Mouse (Mus musculus) myocyte (in vitro differentiated cells): ENCODE data around the gene Tmem178. TPM values are rescaled to one million over a fixed set of nuclear protein-coding genes. Genes with fewer than 3 reads are reported as not detected.

Experiments used
- H3K27me3 ChIP-seq: one replicate; pipeline ENCODE4 v1.6.1; 2011; ENCODE audit not compliant: control insufficient read depth, insufficient read depth, insufficient read length
- H3K36me3 ChIP-seq: one replicate; pipeline ENCODE4 v1.6.1; 2011; ENCODE audit not compliant: control insufficient read depth, insufficient read depth
- H3K4me2 ChIP-seq: one replicate; pipeline ENCODE4 v1.6.1; 2011; ENCODE audit warnings: low read depth, control low read depth
- H3K4me3 ChIP-seq: one replicate; pipeline ENCODE4 v1.5.1; 2011; ENCODE audit warnings: mild to moderate bottlenecking, control low read depth, moderate library complexity
- H3K79me2 ChIP-seq: one replicate; pipeline ENCODE4 v1.6.1; 2011; ENCODE audit not compliant: control insufficient read depth, insufficient read depth
- H3ac ChIP-seq: one replicate; pipeline ENCODE4 v1.6.1; 2011; ENCODE audit not compliant: control insufficient read depth, insufficient read length
- CEBPB ChIP-seq: IDR thresholded peaks from 2 replicates; pipeline ENCODE4 v1.6.1; 2011; ENCODE audit warnings: mild to moderate bottlenecking, moderate library complexity; ENCODE audit not compliant: poor library complexity, insufficient read depth, severe bottlenecking
- E2F4 ChIP-seq: IDR thresholded peaks from one replicate; pipeline ENCODE4 v1.6.1; 2011; ENCODE audit warnings: mild to moderate bottlenecking, control low read depth, moderate library complexity; ENCODE audit not compliant: insufficient read depth
- MAX ChIP-seq: IDR thresholded peaks from one replicate; pipeline ENCODE4 v1.6.1; 2011; ENCODE audit warnings: low read depth, mild to moderate bottlenecking, control low read depth
- MYOD1 ChIP-seq, 3 experiments: IDR thresholded peaks; one replicate each; pipeline ENCODE4 v1.6.1; 2011; ENCODE audit warnings: control low read depth in 2 of 3, low read depth in 2 of 3, mild to moderate bottlenecking in 2 of 3, moderate library complexity in 1 of 3; ENCODE audit not compliant: insufficient read length in 2 of 3, control insufficient read depth in 1 of 3
- MYOG ChIP-seq, 3 experiments: IDR thresholded peaks; one replicate each; pipeline ENCODE4 v1.6.1; 2011; ENCODE audit warnings: control low read depth in 2 of 3, low read depth in 2 of 3, mild to moderate bottlenecking in 2 of 3; ENCODE audit not compliant: insufficient read length in 2 of 3, control insufficient read depth in 1 of 3, insufficient read depth in 1 of 3
- POLR2A ChIP-seq: IDR thresholded peaks from one replicate; pipeline ENCODE4 v1.6.1; 2011; ENCODE audit warnings: low read depth, mild to moderate bottlenecking, control low read depth, moderate library complexity; ENCODE audit not compliant: insufficient read length
- POLR2AphosphoS2 ChIP-seq: IDR thresholded peaks from one replicate; pipeline ENCODE4 v1.6.1; 2011; ENCODE audit warnings: low read depth, control low read depth; ENCODE audit not compliant: insufficient read length
- REST ChIP-seq: IDR thresholded peaks from one replicate; pipeline ENCODE4 v1.6.1; 2011; ENCODE audit warnings: mild to moderate bottlenecking, control low read depth, moderate library complexity; ENCODE audit not compliant: insufficient read depth, insufficient read length
- SRF ChIP-seq: IDR thresholded peaks from one replicate; pipeline ENCODE4 v1.6.1; 2011; ENCODE audit warnings: low read depth; ENCODE audit not compliant: control insufficient read depth, insufficient read length
- TCF12 ChIP-seq: IDR thresholded peaks from one replicate; pipeline ENCODE4 v1.6.1; 2011; ENCODE audit warnings: mild to moderate bottlenecking, control low read depth; ENCODE audit not compliant: poor library complexity, insufficient read depth, severe bottlenecking
- TCF3 ChIP-seq: IDR thresholded peaks from one replicate; pipeline ENCODE4 v1.6.1; 2011; ENCODE audit warnings: low read depth, control low read depth; ENCODE audit not compliant: insufficient read length
- USF1 ChIP-seq: IDR thresholded peaks from one replicate; pipeline ENCODE4 v1.6.1; 2011; ENCODE audit warnings: low read depth, mild to moderate bottlenecking, control low read depth, moderate library complexity
- polyA plus RNA-seq: library from polyadenylated mRNA; unstranded; fragments of >200 nt; fragmentation: generic; extraction: Trizol; gene quantifications from one replicate; pipeline ENCODE4 v1.2.1, GENCODE M21; 2012; ENCODE audit warnings: missing spikeins

The Tmem178 gene
- polyA plus RNA-seq, 1 experiment = not detected

DNA sequence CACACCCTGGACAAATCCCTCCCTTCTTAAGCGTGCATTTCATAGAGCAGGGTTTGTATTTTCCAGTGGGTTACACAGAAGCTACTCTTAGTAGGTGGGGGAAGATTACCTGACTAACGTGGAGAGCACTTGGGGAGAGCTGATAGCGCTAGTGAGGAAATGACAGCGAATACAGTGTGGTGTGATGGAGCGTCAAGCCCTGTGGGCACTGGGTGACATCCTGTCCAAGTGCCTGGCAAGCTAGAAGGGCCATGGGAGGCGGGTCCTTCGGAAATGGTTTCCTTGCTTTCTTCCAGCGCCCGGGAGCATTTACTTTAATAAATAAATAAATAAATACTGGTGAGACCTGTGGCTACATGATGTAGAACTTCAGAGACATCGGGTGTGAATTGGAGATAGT is 5.5 kb downstream of the Tmem178 start:
- H3ac ChIP-seq = no peak overlapping the region
- TF ChIP-seq E2F4 (no peak), POLR2AphosphoS2 (no peak), MYOG (IDR thresholded peaks at IDR 0.05; ENCODE audit: control insufficient read depth in 1 of 3, insufficient read depth in 1 of 3, insufficient read length in 2 of 3, low read depth in 2 of 3) (no peak), USF1 (no peak), SRF (no peak), POLR2A (no peak), MAX (no peak), CEBPB (no peak)
- H3K4me3 ChIP-seq = no peak overlapping the region
- H3K4me2 ChIP-seq = no peak overlapping the region
- H3K36me3 ChIP-seq = no peaks in the 10 kb centered on the region
- H3K27me3 ChIP-seq = peaks cover 26% of the 10 kb centered on the region
- H3K79me2 ChIP-seq = no peaks in the 10 kb centered on the region

DNA sequence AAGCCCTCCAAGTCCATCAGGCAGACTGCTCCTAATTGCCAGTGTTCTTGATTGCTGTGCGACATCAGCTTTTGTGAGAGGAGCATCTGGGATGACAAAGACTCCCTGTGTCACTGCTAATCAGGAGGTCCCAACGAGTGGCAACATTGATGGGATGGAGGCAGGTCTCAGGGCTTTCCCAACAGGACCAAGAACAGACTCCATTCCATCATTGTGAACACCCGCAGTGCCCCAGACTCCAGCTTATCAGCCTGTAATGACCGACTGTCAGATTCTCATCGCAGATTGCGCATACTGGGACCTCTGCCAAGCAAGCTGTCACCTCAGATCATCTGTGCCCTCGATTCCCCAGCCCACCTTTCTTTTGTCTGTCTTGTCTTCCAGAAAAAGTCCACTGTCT is 7.9 kb downstream of the Tmem178 start:
- TF ChIP-seq POLR2AphosphoS2 (no peak), USF1 (no peak), TCF3 (no peak), MYOG (IDR thresholded peaks at IDR 0.05; ENCODE audit: control insufficient read depth in 1 of 3, insufficient read depth in 1 of 3, insufficient read length in 2 of 3, low read depth in 2 of 3) (no peak), MAX (no peak), REST (no peak), CEBPB (no peak), TCF12 (no peak), MYOD1 (IDR thresholded peaks at IDR 0.05; ENCODE audit: control insufficient read depth in 1 of 3, insufficient read length in 2 of 3, low read depth in 2 of 3) (no peak)
- Histone ChIP-seq H3ac (no peak overlapping the region), H3K4me2 (no peak overlapping the region), H3K79me2 (no peaks in the 10 kb centered on the region), H3K36me3 (no peaks in the 10 kb centered on the region), H3K4me3 (no peak overlapping the region), H3K27me3 (peaks cover 38% of the 10 kb centered on the region)

DNA sequence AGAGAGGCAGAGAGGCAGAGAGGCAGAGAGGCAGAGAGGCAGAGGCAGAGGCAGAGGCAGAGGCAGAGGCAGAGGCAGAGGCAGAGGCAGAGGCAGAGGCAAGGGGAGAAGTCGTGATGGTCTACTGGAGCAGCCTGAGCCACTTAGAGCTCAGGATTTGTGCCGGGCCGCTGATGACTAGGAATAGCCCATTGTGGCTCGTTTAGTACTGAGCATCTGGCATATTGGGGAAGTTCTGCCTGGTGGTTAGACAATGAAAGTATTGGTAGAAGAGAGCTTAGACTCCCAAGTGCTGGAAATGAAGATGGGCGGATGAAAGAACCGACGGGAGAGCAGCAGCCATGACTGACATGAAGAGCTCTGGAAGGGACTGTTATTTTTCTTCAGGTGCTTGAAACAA is 11.0 kb downstream of the Tmem178 start:
- no peak overlapping the region for H3K4me2 ChIP-seq
- no peaks in the 10 kb centered on the region for H3K36me3 ChIP-seq
- no peak overlapping the region for H3K4me3 ChIP-seq
- H3K79me2 ChIP-seq = no peaks in the 10 kb centered on the region
- H3ac ChIP-seq = no peak overlapping the region
- TF ChIP-seq MYOD1 (IDR thresholded peaks at IDR 0.05; ENCODE audit: control insufficient read depth in 1 of 3, insufficient read length in 2 of 3, low read depth in 2 of 3) = no peak
- TF ChIP-seq POLR2AphosphoS2 = no peak
- no peak for TF ChIP-seq E2F4
- no peak for TF ChIP-seq CEBPB
- TF ChIP-seq USF1 = no peak
- TF ChIP-seq POLR2A = no peak
- no peak for TF ChIP-seq MAX
- no peak for TF ChIP-seq SRF
- no peak for TF ChIP-seq MYOG (IDR thresholded peaks at IDR 0.05; ENCODE audit: control insufficient read depth in 1 of 3, insufficient read depth in 1 of 3, insufficient read length in 2 of 3, low read depth in 2 of 3)
- no peak for TF ChIP-seq TCF12
- TF ChIP-seq TCF3 = no peak
- TF ChIP-seq REST = no peak
- peaks cover 30% of the 10 kb centered on the region for H3K27me3 ChIP-seq

DNA sequence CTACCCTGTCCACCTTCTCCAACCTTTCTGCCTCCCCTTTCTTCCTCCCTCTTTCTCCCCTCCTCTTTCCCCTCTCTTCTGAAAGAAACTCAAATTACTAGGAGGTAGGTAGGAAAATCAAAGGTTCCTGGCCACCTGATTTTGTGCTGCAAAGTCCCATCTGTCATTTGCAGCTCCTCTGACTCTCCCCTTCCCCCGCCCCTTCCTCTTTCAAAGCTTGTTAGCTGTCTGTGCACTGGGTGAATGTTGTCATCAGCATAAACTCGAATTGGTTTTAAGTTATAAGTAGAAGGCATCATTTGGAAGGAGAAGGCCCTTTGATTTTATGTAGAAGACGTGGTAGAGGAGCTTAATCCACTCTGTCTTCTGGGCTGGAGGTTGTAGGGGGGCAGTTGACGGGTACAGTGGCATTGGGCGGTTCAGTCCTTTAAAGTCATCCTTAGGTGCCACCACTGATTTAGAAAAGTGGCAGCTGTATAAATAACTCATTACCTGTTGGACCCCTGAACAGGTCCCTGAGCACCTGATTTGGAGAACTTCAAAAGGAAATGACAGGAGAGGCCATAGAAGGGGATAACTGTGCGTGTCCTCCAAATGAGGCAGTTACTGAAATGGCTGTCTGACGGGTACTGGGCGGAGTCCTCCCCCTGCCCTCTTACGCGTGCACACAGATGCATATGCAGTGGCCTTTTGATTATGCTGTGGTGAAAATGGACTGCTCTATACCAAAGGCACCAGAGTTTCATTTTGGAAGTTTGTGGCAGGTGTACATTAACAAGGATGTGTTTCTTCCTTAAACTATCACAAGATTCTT is 11.8 kb downstream of the Tmem178 start:
- Histone ChIP-seq H3K27me3 (peaks cover 26% of the 10 kb centered on the region), H3K4me2 (no peak overlapping the region), H3K79me2 (no peaks in the 10 kb centered on the region), H3ac (no peak overlapping the region), H3K4me3 (no peak overlapping the region), H3K36me3 (no peaks in the 10 kb centered on the region)
- TF ChIP-seq POLR2AphosphoS2 = no peak
- no peak for TF ChIP-seq REST
- no peak for TF ChIP-seq MYOG (IDR thresholded peaks at IDR 0.05; ENCODE audit: control insufficient read depth in 1 of 3, insufficient read depth in 1 of 3, insufficient read length in 2 of 3, low read depth in 2 of 3)
- no peak for TF ChIP-seq TCF3
- no peak for TF ChIP-seq SRF
- TF ChIP-seq MAX = no peak
- no peak for TF ChIP-seq TCF12
- TF ChIP-seq POLR2A = no peak

DNA sequence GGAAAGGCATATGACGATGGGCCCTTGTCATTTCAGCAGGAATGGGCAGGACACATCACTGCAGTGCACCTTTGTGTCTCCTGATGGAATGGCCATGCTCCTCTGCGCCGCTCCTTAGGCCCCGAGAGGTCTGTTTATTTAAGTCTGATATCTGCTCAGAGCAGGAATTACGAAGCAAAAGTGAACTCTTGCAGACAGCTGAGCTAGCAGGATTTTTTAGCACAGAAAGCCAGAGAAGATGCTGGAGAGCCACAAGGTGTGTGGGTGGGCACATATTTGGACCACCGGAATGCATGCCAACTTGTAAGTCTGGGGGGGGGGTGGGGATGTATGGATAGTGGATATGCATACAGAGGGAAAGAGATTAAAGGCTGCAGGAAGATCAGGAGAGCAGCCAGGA is 13.9 kb downstream of the Tmem178 start:
- Histone ChIP-seq H3K36me3 (no peaks in the 10 kb centered on the region), H3ac (no peak overlapping the region), H3K4me3 (no peak overlapping the region), H3K27me3 (peaks cover 21% of the 10 kb centered on the region), H3K4me2 (no peak overlapping the region), H3K79me2 (no peaks in the 10 kb centered on the region)
- TF ChIP-seq TCF12 (no peak), MYOD1 (IDR thresholded peaks at IDR 0.05; ENCODE audit: control insufficient read depth in 1 of 3, insufficient read length in 2 of 3, low read depth in 2 of 3) (no peak)
